Mouse (Mus musculus): ENCODE data around the gene Pde1c. TPM values are rescaled to one million over a fixed set of nuclear protein-coding genes. Genes with fewer than 3 reads are reported as not detected.

Pde1c gene
- polyA plus RNA-seq, 1 experiment from 2014 or later, result 1.3 TPM

DNA sequence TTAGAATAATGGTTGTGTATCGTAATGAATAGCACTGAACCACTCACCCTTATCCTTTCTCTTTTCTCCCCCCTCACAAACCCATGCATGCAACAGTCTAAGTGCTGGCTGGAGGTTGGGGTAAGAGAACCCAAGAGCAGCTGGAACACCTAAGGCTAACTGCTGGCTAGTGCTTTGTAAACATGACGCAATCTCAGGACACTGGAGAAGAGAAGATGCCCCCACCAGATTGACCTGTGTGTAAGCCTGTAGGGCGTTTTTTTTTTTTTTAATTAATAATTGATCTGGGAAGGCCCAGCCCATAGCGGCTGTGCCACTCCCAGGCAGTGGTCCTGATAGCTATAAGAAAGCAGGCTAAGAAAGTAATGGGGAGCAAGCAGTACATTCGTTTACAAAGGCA, 28.7 kb downstream of the Pde1c start:
- no peaks in the 10 kb centered on the region for H3K27me3 ChIP-seq
- H3K4me1 ChIP-seq, result no peaks in the 10 kb centered on the region
- WGBS, result 78% methylated on average over 5 of the region's 5 CpGs
- H3K4me2 ChIP-seq, result no peak overlapping the region
- H3K27ac ChIP-seq, result no peak overlapping the region
- no peaks in the 10 kb centered on the region for H3K9me3 ChIP-seq (replicated peaks)
- ATAC-seq (replicated peaks; ENCODE audit: low FRiP score), result no peak
- no peak overlapping the region for H3K9ac ChIP-seq
- no peak overlapping the region for H3K4me3 ChIP-seq (replicated peaks)
- H3K36me3 ChIP-seq, result no peaks in the 10 kb centered on the region

DNA sequence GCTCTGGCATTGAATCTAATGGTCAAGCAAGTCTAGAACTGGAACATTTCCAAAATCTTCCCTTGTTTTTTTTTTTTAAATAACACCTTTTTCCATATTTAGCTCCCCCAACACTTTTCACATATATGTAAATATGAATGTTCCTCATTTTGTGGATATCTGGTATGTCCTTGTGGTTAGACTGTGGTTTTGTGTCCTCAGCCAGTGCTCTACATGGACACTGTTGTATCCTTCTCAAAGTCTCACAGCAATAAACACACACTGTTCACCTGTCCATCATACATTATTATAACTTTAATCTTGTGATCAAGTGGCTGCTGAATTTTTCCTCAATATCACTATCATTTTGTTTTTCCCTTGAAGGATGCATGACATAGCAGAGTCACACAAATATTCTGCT, 34.2 kb downstream of the Pde1c start:
- Histone ChIP-seq H3K4me2 (no peak overlapping the region), H3K27me3 (no peaks in the 10 kb centered on the region), H3K4me1 (no peaks in the 10 kb centered on the region), H3K9ac (no peak overlapping the region), H3K9me3 (replicated peaks) (no peaks in the 10 kb centered on the region), H3K36me3 (no peaks in the 10 kb centered on the region), H3K4me3 (replicated peaks) (no peak overlapping the region), H3K27ac (no peak overlapping the region)
- no peak for ATAC-seq (replicated peaks; ENCODE audit: low FRiP score)

- Histone ChIP-seq H3K36me3 (no peaks in the 10 kb centered on the region), H3K4me1 (no peaks in the 10 kb centered on the region), H3K27me3 (no peaks in the 10 kb centered on the region), H3K9ac (no peak overlapping the region), H3K9me3 (replicated peaks) (no peaks in the 10 kb centered on the region), H3K4me3 (replicated peaks) (no peak overlapping the region), H3K27ac (no peak overlapping the region), H3K4me2 (no peak overlapping the region)
- no peak for ATAC-seq (replicated peaks; ENCODE audit: low FRiP score)
- WGBS, result 86% methylated on average over 2 of the region's 2 CpGs
Observed at GRCm38 (mm10) chr6:56532257-56532656, 36.6 kb downstream of the Pde1c start.

DNA sequence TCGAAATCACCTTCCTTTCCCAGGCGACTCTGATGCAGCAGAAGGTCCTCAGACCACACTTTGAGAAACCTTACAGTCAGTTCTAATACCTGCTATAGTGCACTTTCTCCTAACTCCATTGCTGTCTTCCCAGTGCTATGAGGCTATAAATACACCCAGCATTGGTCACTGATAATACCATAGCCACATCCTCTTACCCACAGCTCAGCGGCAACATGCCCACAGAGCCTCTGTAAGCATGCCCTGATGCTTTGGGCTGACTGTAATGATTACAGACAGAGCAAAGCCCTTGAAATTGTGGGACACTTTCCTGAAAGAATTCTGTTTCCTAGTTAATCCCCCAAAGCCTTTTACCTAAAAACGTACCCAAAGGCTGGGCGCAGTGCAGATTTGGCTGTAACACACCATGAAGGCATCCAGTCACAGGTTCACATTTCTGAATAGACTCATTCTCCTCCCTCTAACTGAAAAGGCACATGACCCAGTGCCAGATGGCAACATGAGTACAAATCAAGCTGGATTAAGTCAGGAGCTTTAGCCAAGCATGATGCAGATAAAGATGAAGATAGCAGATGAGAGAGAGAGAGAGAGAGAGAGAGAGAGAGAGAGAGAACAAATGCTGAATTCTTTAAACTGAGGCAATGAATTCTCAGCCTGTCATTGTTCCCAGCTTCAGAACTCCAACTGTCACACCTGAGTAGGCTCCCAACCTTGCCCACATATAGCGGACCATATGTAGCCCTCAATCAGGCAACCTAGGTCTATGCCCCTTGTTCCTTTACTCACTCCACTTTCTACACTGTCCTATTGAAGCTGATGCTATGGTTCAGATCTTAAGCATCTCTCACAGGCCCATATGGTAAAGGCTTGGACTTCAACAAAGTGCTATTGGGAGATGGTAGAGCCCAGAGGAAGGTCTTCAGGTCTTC, 44.7 kb downstream of the Pde1c start:
- no peak overlapping the region for H3K4me2 ChIP-seq
- no peaks in the 10 kb centered on the region for H3K4me1 ChIP-seq
- WGBS, result 89% methylated on average over 6 of the region's 6 CpGs
- no peaks in the 10 kb centered on the region for H3K9me3 ChIP-seq (replicated peaks)
- H3K36me3 ChIP-seq, result no peaks in the 10 kb centered on the region
- no peak for ATAC-seq (replicated peaks; ENCODE audit: low FRiP score)
- H3K4me3 ChIP-seq (replicated peaks), result no peak overlapping the region
- no peak overlapping the region for H3K9ac ChIP-seq
- no peak overlapping the region for H3K27ac ChIP-seq
- H3K27me3 ChIP-seq, result no peaks in the 10 kb centered on the region

DNA sequence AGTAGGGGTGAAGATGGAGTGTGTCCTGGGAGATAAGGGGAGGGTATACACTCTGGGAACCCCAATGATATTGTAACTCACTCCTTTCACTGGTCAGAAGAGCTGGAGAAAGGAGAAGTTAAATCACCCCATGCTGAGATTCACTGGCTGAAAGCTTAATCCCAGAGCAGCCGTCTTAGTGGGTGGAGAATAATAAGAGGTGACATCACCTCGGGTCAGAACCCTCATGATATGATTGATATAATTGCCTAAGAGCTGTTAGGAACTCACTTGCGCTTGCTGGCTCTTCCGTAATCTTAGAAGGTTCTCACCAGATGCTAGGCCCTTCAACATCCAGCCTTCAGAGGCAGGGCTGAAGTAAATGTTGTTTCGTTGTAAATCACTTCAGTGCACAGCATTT, 79.7 kb downstream of the Pde1c start:
- Histone ChIP-seq H3K36me3 (no peaks in the 10 kb centered on the region), H3K9ac (no peak overlapping the region), H3K4me3 (replicated peaks) (no peak overlapping the region), H3K4me1 (no peaks in the 10 kb centered on the region), H3K4me2 (no peak overlapping the region), H3K27ac (no peak overlapping the region), H3K9me3 (replicated peaks) (no peaks in the 10 kb centered on the region), H3K27me3 (no peaks in the 10 kb centered on the region)
- 62% methylated on average over 5 of the region's 5 CpGs for WGBS
- no peak for ATAC-seq (replicated peaks; ENCODE audit: low FRiP score)

DNA sequence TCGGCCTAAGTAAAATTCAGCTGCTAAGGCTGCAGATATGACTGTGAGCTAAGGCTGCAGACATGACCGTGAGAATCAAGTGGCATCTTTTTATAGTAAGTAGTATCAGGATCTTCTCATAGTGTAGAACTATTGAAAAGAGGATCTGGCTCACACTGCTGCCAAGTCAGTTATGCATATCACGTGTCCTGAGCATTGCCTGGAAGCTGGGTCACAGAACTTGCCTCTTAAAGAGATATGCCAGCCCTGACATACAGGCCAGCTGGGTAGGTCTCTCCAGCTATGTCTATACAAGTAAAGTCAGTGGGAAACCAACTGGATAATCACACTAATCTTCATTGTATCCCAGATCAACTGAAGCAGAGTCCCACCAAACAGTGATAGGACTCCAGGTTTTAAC, 83.8 kb downstream of the Pde1c start:
- 73% methylated on average over 3 of the region's 3 CpGs for WGBS
- H3K4me1 ChIP-seq, result no peaks in the 10 kb centered on the region
- no peak overlapping the region for H3K4me2 ChIP-seq
- H3K9me3 ChIP-seq (replicated peaks), result no peaks in the 10 kb centered on the region
- no peak overlapping the region for H3K27ac ChIP-seq
- H3K9ac ChIP-seq, result no peak overlapping the region
- no peak for ATAC-seq (replicated peaks; ENCODE audit: low FRiP score)
- no peaks in the 10 kb centered on the region for H3K36me3 ChIP-seq
- no peak overlapping the region for H3K4me3 ChIP-seq (replicated peaks)
- H3K27me3 ChIP-seq, result no peaks in the 10 kb centered on the region

GRCm38 (mm10) chr6:56480914-56481482, 87.9 kb downstream of the Pde1c start:
- 3% methylated on average over 6 of the region's 6 CpGs for WGBS
- Histone ChIP-seq H3K27ac (no peak overlapping the region), H3K9me3 (replicated peaks) (no peaks in the 10 kb centered on the region), H3K4me1 (no peaks in the 10 kb centered on the region), H3K36me3 (no peaks in the 10 kb centered on the region), H3K4me2 (no peak overlapping the region), H3K9ac (no peak overlapping the region), H3K4me3 (replicated peaks) (no peak overlapping the region), H3K27me3 (no peaks in the 10 kb centered on the region)
- 0 out of 2 replicates have a peak, but pooled peaks have one; percentile 18 for ATAC-seq (replicated peaks; ENCODE audit: low FRiP score)

DNA sequence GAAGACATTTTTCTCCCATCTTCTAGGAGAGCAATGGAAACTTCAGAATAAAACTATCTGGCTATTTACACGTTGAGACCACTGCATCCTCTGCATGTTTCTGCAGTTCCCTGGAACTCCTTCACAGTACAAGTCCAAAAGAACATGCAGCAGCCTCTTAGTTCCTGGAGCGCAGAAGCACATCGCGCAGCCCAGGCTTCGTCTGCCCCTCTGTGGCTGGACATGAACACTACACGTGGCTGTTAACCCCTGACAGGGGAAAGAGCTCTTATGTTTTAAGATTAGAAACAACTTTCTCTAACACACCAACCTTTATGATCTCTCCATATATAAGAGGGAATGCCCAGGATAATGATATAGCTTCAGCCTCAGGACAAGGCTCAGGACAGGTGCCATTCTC, 92.3 kb downstream of the Pde1c start:
- Histone ChIP-seq H3K4me3 (replicated peaks) (no peak overlapping the region), H3K9me3 (replicated peaks) (no peaks in the 10 kb centered on the region), H3K27ac (no peak overlapping the region), H3K9ac (no peak overlapping the region), H3K4me1 (no peaks in the 10 kb centered on the region), H3K27me3 (no peaks in the 10 kb centered on the region), H3K36me3 (no peaks in the 10 kb centered on the region), H3K4me2 (no peak overlapping the region)
- 27% methylated on average over 6 of the region's 6 CpGs for WGBS
- ATAC-seq (replicated peaks; ENCODE audit: low FRiP score), result no peak

DNA sequence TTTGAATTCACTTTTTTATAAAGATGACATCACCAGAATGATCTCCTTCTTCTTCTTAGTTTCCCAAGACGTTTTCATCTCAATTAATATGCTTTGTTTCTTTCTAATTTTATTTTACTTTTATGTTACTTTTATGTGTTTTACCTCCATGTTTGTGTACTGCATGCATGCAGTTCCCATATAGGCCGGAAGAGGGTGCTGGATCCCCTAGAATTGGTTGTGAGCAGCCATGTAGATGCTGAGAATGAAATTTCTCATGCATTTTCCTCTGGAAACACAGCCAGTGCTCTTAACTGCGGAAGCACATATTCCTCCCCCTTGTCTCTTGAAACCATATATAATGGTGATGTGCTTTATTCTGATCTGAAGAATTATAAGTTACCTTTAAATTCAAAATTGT, 110.8 kb downstream of the Pde1c start:
- H3K4me2 ChIP-seq, result no peak overlapping the region
- no peak overlapping the region for H3K27ac ChIP-seq
- H3K9ac ChIP-seq, result no peak overlapping the region
- ATAC-seq (replicated peaks; ENCODE audit: low FRiP score), result no peak
- 52% methylated on average over 3 of the region's 3 CpGs for WGBS
- H3K4me3 ChIP-seq (replicated peaks), result no peak overlapping the region
- H3K9me3 ChIP-seq (replicated peaks), result no peaks in the 10 kb centered on the region
- no peaks in the 10 kb centered on the region for H3K27me3 ChIP-seq
- H3K4me1 ChIP-seq, result no peaks in the 10 kb centered on the region
- no peaks in the 10 kb centered on the region for H3K36me3 ChIP-seq

DNA sequence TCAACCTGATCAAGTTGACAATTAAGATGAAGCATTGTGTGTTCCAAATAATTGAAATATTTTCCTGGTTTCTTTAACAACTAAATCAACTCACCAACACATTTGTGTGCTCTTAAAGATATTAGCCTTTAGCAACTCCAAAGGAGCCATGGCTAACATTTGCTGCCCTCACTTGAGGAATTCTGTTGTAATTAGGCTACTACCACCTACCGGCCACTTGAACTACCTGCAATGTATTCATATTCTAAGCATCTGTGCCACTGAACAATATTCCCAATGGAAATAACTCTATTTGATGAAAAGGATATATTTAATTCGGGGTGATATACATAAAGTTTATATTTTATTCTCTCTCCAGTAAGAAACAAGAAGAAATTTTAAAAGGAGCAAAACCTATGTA, 121.0 kb downstream of the Pde1c start:
- H3K27me3 ChIP-seq, result no peaks in the 10 kb centered on the region
- H3K36me3 ChIP-seq, result no peaks in the 10 kb centered on the region
- H3K9ac ChIP-seq, result no peak overlapping the region
- 42% methylated on average over 2 of the region's 2 CpGs for WGBS
- H3K9me3 ChIP-seq (replicated peaks), result no peaks in the 10 kb centered on the region
- H3K27ac ChIP-seq, result no peak overlapping the region
- no peak for ATAC-seq (replicated peaks; ENCODE audit: low FRiP score)
- no peak overlapping the region for H3K4me2 ChIP-seq
- H3K4me3 ChIP-seq (replicated peaks), result no peak overlapping the region
- no peaks in the 10 kb centered on the region for H3K4me1 ChIP-seq

DNA sequence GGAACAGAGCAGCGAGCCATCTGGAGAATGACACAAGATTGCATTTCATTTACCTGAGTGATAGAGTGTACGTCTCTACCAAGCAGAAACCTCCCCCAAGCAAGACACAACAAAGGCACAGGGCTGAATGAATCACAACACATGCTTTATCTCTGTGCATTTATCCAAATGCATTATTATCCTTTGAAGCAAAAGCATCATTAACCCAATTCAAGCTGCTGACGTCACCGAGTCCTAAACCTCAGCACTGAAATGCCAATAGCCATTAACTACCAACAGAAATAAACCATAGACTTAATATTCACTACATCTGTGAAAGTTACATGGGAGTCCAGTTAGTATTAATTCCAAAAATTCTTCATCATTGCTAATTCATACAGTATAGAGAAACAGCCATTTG, 127.4 kb downstream of the Pde1c start:
- Histone ChIP-seq H3K4me2 (no peak overlapping the region), H3K36me3 (no peaks in the 10 kb centered on the region), H3K9me3 (replicated peaks) (no peaks in the 10 kb centered on the region), H3K27me3 (no peaks in the 10 kb centered on the region), H3K4me1 (no peaks in the 10 kb centered on the region), H3K27ac (no peak overlapping the region), H3K4me3 (replicated peaks) (no peak overlapping the region), H3K9ac (no peak overlapping the region)
- ATAC-seq (replicated peaks; ENCODE audit: low FRiP score), result no peak
- 84% methylated on average over 4 of the region's 4 CpGs for WGBS

- H3K36me3 ChIP-seq, result no peaks in the 10 kb centered on the region
- no peaks in the 10 kb centered on the region for H3K4me1 ChIP-seq
- H3K27me3 ChIP-seq, result no peaks in the 10 kb centered on the region
- 87% methylated on average over 5 of the region's 5 CpGs for WGBS
- no peak overlapping the region for H3K4me3 ChIP-seq (replicated peaks)
- ATAC-seq (replicated peaks; ENCODE audit: low FRiP score), result no peak
- no peak overlapping the region for H3K27ac ChIP-seq
- H3K4me2 ChIP-seq, result no peak overlapping the region
- H3K9me3 ChIP-seq (replicated peaks), result no peaks in the 10 kb centered on the region
- H3K9ac ChIP-seq, result no peak overlapping the region
Observed at GRCm38 (mm10) chr6:56425846-56426245, 143.1 kb downstream of the Pde1c start.
